Mouse (Mus musculus) hindbrain, embryonic 15.5 days (tissue): Measurements from ENCODE around the gene Tent5b. TPM values are rescaled to one million over a fixed set of nuclear protein-coding genes. Genes with fewer than 3 reads are reported as not detected.

ENCODE experiments used
- ATAC-seq: fragments of 200-750 bp; cut with Nextera tagmentation; 2 replicates; pipeline ENCODE4 v1.8.0; 2017; ENCODE audit warnings: low read depth, moderate number of reproducible peaks, moderate TSS enrichment; ENCODE audit not compliant: low FRiP score
- H3K27ac ChIP-seq: fragments of 300-500 bp; sonication (generic); replicated peaks from 2 replicates; pipeline ENCODE4 v1.5.1; 2015; ENCODE audit warnings: mild to moderate bottlenecking, inconsistent platforms
- H3K27me3 ChIP-seq: fragments of 300-500 bp; sonication (generic); 2 replicates; pipeline ENCODE4 v1.6.1; 2015; ENCODE audit warnings: control low read depth, inconsistent platforms
- H3K36me3 ChIP-seq: fragments of 300-500 bp; sonication (generic); 2 replicates; pipeline ENCODE4 v1.6.1; 2015; ENCODE audit warnings: control low read depth, inconsistent platforms
- H3K4me1 ChIP-seq: fragments of 300-500 bp; sonication (generic); replicated peaks from 2 replicates; pipeline ENCODE4 v1.6.1; 2015; ENCODE audit warnings: control low read depth, inconsistent platforms
- H3K4me2 ChIP-seq: fragments of 300-500 bp; sonication (generic); 2 replicates; pipeline ENCODE4 v1.6.1; 2015; ENCODE audit warnings: moderate library complexity, mild to moderate bottlenecking, inconsistent platforms
- H3K4me3 ChIP-seq: fragments of 300-500 bp; sonication (generic); 2 replicates; pipeline ENCODE4 v1.5.1; 2015; ENCODE audit warnings: mild to moderate bottlenecking, inconsistent platforms
- H3K9ac ChIP-seq: fragments of 300-500 bp; sonication (generic); 2 replicates; pipeline ENCODE4 v1.6.1; 2015; ENCODE audit warnings: inconsistent platforms
- H3K9me3 ChIP-seq: fragments of 300-500 bp; sonication (generic); 2 replicates; pipeline ENCODE4 v1.6.1; 2016; ENCODE audit warnings: control low read depth, inconsistent platforms
- WGBS: fragments of 180-500 bp; shearing (Covaris S2); methylation state at CpG from one replicate; pipeline ENCODE4 v1.1.7; 2015; 5-methylcytosine and 5-hydroxymethylcytosine counted together
- polyA plus RNA-seq: library from polyadenylated mRNA; unstranded; fragments of >200 nt; fragmentation: Nextera tagmentation; extraction: Ambion mirVana; gene quantifications from 2 replicates; pipeline ENCODE4 v1.2.1, GENCODE M21; 2015

The Tent5b gene
- polyA plus RNA-seq, 1 experiment from 2014 or later = 0.49 TPM

GRCm38 (mm10) chr4:133473833-133474232 lies 6.1 kb upstream of the Tent5b start:
- 66% methylated on average over 2 of the region's 2 CpGs for WGBS
- no peak overlapping the region for H3K4me2 ChIP-seq

GRCm38 (mm10) chr4:133480185-133480537 lies 229 bp downstream of the Tent5b start:
- H3K9ac ChIP-seq = no peak overlapping the region
- 3% methylated on average over 31 of the region's 34 CpGs for WGBS
- peaks cover 30% of the 10 kb centered on the region for H3K27me3 ChIP-seq
- H3K4me2 ChIP-seq = peak overlapping the region; percentile 55
- ATAC-seq = peak; percentile 27; the same call in 1 of the 2 replicates
- H3K9me3 ChIP-seq = no peaks in the 10 kb centered on the region
- H3K27ac ChIP-seq = no peak overlapping the region
- H3K4me1 ChIP-seq = peaks cover 9% of the 10 kb centered on the region
- H3K36me3 ChIP-seq = no peaks in the 10 kb centered on the region
- peak overlapping the region; percentile 39 for H3K4me3 ChIP-seq

More at GRCm38 (mm10) chr4:133473833-133474232, 6.1 kb upstream of the Tent5b start:
- 0 out of 2 replicates have a peak, but pooled peaks cover 2% of the 10 kb centered on the region for H3K4me1 ChIP-seq
- ATAC-seq = no peak
- H3K36me3 ChIP-seq = no peaks in the 10 kb centered on the region
- H3K27ac ChIP-seq = no peak overlapping the region
- peaks cover 14% of the 10 kb centered on the region for H3K27me3 ChIP-seq
- H3K9ac ChIP-seq = no peak overlapping the region
- no peaks in the 10 kb centered on the region for H3K9me3 ChIP-seq
- H3K4me3 ChIP-seq = no peak overlapping the region

- H3K9me3 ChIP-seq = no peaks in the 10 kb centered on the region
- no peak for ATAC-seq
- no peak overlapping the region for H3K4me2 ChIP-seq
- no peak overlapping the region for H3K9ac ChIP-seq
- no peak overlapping the region for H3K27ac ChIP-seq
- H3K4me3 ChIP-seq = no peak overlapping the region
- 49% methylated on average over 6 of the region's 6 CpGs for WGBS
- no peaks in the 10 kb centered on the region for H3K36me3 ChIP-seq
- H3K27me3 ChIP-seq = peaks cover 30% of the 10 kb centered on the region
- H3K4me1 ChIP-seq = peaks cover 9% of the 10 kb centered on the region
Observed at GRCm38 (mm10) chr4:133480754-133481153, 822 bp downstream of the Tent5b start.

GRCm38 (mm10) chr4:133481488-133481887 lies 1.6 kb downstream of the Tent5b start:
- H3K36me3 ChIP-seq = no peaks in the 10 kb centered on the region
- no peak for ATAC-seq
- H3K4me1 ChIP-seq = peaks cover 9% of the 10 kb centered on the region
- H3K4me3 ChIP-seq = no peak overlapping the region
- no peaks in the 10 kb centered on the region for H3K9me3 ChIP-seq
- no peak overlapping the region for H3K9ac ChIP-seq
- peaks cover 30% of the 10 kb centered on the region for H3K27me3 ChIP-seq
- WGBS = 45% methylated on average over 4 of the region's 4 CpGs
- H3K4me2 ChIP-seq = no peak overlapping the region
- no peak overlapping the region for H3K27ac ChIP-seq

- H3K27me3 ChIP-seq = peaks cover 25% of the 10 kb centered on the region
- 84% methylated on average over 3 of the region's 3 CpGs for WGBS
- H3K4me1 ChIP-seq = peaks cover 9% of the 10 kb centered on the region
- ATAC-seq = no peak
- H3K36me3 ChIP-seq = no peaks in the 10 kb centered on the region
- no peak overlapping the region for H3K9ac ChIP-seq
- no peak overlapping the region for H3K4me2 ChIP-seq
- no peak overlapping the region for H3K4me3 ChIP-seq
- H3K27ac ChIP-seq = no peak overlapping the region
- H3K9me3 ChIP-seq = no peaks in the 10 kb centered on the region
Observed at GRCm38 (mm10) chr4:133482479-133482878, 2.5 kb downstream of the Tent5b start.

GRCm38 (mm10) chr4:133484266-133485025 lies 4.5 kb downstream of the Tent5b start:
- 15% methylated on average over 22 of the region's 22 CpGs for WGBS
- H3K9me3 ChIP-seq = no peaks in the 10 kb centered on the region
- no peak overlapping the region for H3K9ac ChIP-seq
- H3K4me3 ChIP-seq = no peak overlapping the region
- peaks cover 25% of the 10 kb centered on the region for H3K27me3 ChIP-seq
- peaks cover 9% of the 10 kb centered on the region for H3K4me1 ChIP-seq
- ATAC-seq = no peak
- H3K36me3 ChIP-seq = no peaks in the 10 kb centered on the region
- no peak overlapping the region for H3K4me2 ChIP-seq
- no peak overlapping the region for H3K27ac ChIP-seq

GRCm38 (mm10) chr4:133485691-133486425 lies 5.9 kb downstream of the Tent5b start:
- Histone ChIP-seq H3K36me3 (no peaks in the 10 kb centered on the region), H3K9ac (no peak overlapping the region), H3K27me3 (peaks cover 15% of the 10 kb centered on the region), H3K27ac (no peak overlapping the region), H3K4me3 (no peak overlapping the region), H3K9me3 (no peaks in the 10 kb centered on the region), H3K4me2 (no peak overlapping the region), H3K4me1 (peaks cover 5% of the 10 kb centered on the region; the same call in 1 of the 2 replicates)
- WGBS = 84% methylated on average over 28 of the region's 28 CpGs
- no peak for ATAC-seq

- WGBS = 94% methylated on average over 26 of the region's 26 CpGs
- no peak overlapping the region for H3K9ac ChIP-seq
- H3K4me1 ChIP-seq = peaks cover 5% of the 10 kb centered on the region; the same call in 1 of the 2 replicates
- ATAC-seq = no peak
- no peak overlapping the region for H3K4me2 ChIP-seq
- H3K4me3 ChIP-seq = no peak overlapping the region
- no peak overlapping the region for H3K27ac ChIP-seq
- peaks cover 8% of the 10 kb centered on the region for H3K27me3 ChIP-seq
- no peaks in the 10 kb centered on the region for H3K9me3 ChIP-seq
- no peaks in the 10 kb centered on the region for H3K36me3 ChIP-seq
Observed at GRCm38 (mm10) chr4:133486673-133487357, 6.9 kb downstream of the Tent5b start.

- peaks cover 2% of the 10 kb centered on the region; the same call in 1 of the 2 replicates for H3K27me3 ChIP-seq
- no peak overlapping the region for H3K4me2 ChIP-seq
- ATAC-seq = no peak
- H3K36me3 ChIP-seq = no peaks in the 10 kb centered on the region
- no peak overlapping the region for H3K27ac ChIP-seq
- no peak overlapping the region for H3K4me3 ChIP-seq
- H3K9ac ChIP-seq = no peak overlapping the region
- H3K9me3 ChIP-seq = no peaks in the 10 kb centered on the region
- H3K4me1 ChIP-seq = peaks cover 6% of the 10 kb centered on the region
- WGBS = 86% methylated on average over 20 of the region's 20 CpGs
Observed at GRCm38 (mm10) chr4:133488619-133489392, 8.9 kb downstream of the Tent5b start.

GRCm38 (mm10) chr4:133489489-133490245 lies 9.7 kb downstream of the Tent5b start:
- 50% methylated on average over 4 of the region's 4 CpGs for WGBS
- peaks cover 7% of the 10 kb centered on the region for H3K4me1 ChIP-seq
- H3K4me2 ChIP-seq = no peak overlapping the region
- no peak overlapping the region for H3K27ac ChIP-seq
- no peak overlapping the region for H3K4me3 ChIP-seq
- no peak for ATAC-seq
- peaks cover 2% of the 10 kb centered on the region for H3K27me3 ChIP-seq
- H3K36me3 ChIP-seq = no peaks in the 10 kb centered on the region
- H3K9me3 ChIP-seq = no peaks in the 10 kb centered on the region
- no peak overlapping the region for H3K9ac ChIP-seq

GRCm38 (mm10) chr4:133491800-133492199 lies 11.9 kb downstream of the Tent5b start:
- H3K36me3 ChIP-seq = no peaks in the 10 kb centered on the region
- no peak overlapping the region for H3K4me2 ChIP-seq
- no peak for ATAC-seq
- H3K4me1 ChIP-seq = peaks cover 15% of the 10 kb centered on the region
- H3K4me3 ChIP-seq = no peak overlapping the region
- no peak overlapping the region for H3K9ac ChIP-seq
- H3K27ac ChIP-seq = no peak overlapping the region
- peaks cover 23% of the 10 kb centered on the region for H3K27me3 ChIP-seq
- 44% methylated on average over 9 of the region's 10 CpGs for WGBS
- no peaks in the 10 kb centered on the region for H3K9me3 ChIP-seq
